Mouse (Mus musculus) ES-Bruce4 (cell line): ENCODE measurements at regions not wholly inside any gene's neighbourhood (a gene's known extent, or its start where the extent isn't known, plus 50 kb on each side); places are given as distances from the start of the nearest gene placed in this dataset.

ENCODE experiments used
- H3K27ac ChIP-seq: 2 replicates; pipeline ENCODE4 v1.5.1; 2012; ENCODE audit warnings: low read length, inconsistent platforms; ENCODE audit not compliant: insufficient read depth
- H3K27me3 ChIP-seq: 2 replicates; pipeline ENCODE4 v1.6.1; 2012; ENCODE audit warnings: mild to moderate bottlenecking, low read length, inconsistent platforms; ENCODE audit not compliant: control insufficient read depth, poor library complexity, insufficient read depth, severe bottlenecking
- H3K36me3 ChIP-seq: 2 replicates; pipeline ENCODE4 v1.6.1; 2012; ENCODE audit warnings: inconsistent platforms, mild to moderate bottlenecking, low read length, moderate library complexity; ENCODE audit not compliant: control insufficient read depth, poor library complexity, insufficient read depth, severe bottlenecking
- H3K4me1 ChIP-seq: one replicate; pipeline ENCODE4 v1.8.1; 2011; ENCODE audit warnings: low read length; ENCODE audit not compliant: control insufficient read depth, insufficient read depth
- H3K4me3 ChIP-seq: 2 replicates; pipeline ENCODE4 v1.5.1; 2011; ENCODE audit warnings: low read depth, mild to moderate bottlenecking, low read length
- H3K9ac ChIP-seq: 2 replicates; pipeline ENCODE4 v1.6.1; 2012; ENCODE audit warnings: low read depth, mild to moderate bottlenecking, inconsistent platforms; ENCODE audit not compliant: poor library complexity, severe bottlenecking
- H3K9me3 ChIP-seq: replicated peaks from 2 replicates; pipeline ENCODE4 v1.6.1; 2012; ENCODE audit warnings: mild to moderate bottlenecking, low read length, inconsistent platforms; ENCODE audit not compliant: control insufficient read depth, poor library complexity, insufficient read depth, severe bottlenecking
- CTCF ChIP-seq: IDR thresholded peaks from one replicate; pipeline ENCODE4 v1.8.1; 2011; ENCODE audit warnings: low read depth, low read length
- EP300 ChIP-seq: IDR thresholded peaks from 2 replicates; pipeline ENCODE4 v1.6.1; 2011; ENCODE audit warnings: low read depth, low read length; ENCODE audit not compliant: insufficient read depth
- POLR2A ChIP-seq: IDR thresholded peaks from one replicate; pipeline ENCODE4 v1.8.1; 2011; ENCODE audit warnings: low read length; ENCODE audit not compliant: insufficient read depth

DNA sequence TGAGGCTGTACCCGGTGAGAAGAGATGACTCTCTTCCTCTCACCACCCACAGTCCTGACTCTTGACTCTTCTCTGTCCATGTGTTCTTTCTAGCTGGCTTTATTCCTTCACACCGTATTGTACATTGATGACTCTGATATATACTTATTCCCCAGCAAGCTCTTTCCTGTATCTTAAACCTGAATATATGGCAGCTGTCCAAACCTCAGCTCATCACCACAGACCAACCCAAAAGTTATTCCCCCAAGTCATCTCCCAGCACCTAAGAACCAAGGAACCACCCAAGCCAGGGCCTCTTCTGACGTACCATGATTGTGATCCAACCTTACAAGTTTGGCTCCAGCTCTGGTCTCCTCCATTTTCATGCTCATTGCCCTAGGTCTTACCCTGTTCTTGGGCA is 99.1 kb upstream of the Prdm1 start:
- TF ChIP-seq EP300 (no peak), POLR2A (no peak), CTCF (no peak)
- Histone ChIP-seq H3K27me3 (no peaks in the 10 kb centered on the region), H3K9ac (no peak overlapping the region), H3K4me3 (no peak overlapping the region), H3K36me3 (no peaks in the 10 kb centered on the region), H3K4me1 (no peaks in the 10 kb centered on the region), H3K27ac (no peak overlapping the region), H3K9me3 (no peaks in the 10 kb centered on the region)

DNA sequence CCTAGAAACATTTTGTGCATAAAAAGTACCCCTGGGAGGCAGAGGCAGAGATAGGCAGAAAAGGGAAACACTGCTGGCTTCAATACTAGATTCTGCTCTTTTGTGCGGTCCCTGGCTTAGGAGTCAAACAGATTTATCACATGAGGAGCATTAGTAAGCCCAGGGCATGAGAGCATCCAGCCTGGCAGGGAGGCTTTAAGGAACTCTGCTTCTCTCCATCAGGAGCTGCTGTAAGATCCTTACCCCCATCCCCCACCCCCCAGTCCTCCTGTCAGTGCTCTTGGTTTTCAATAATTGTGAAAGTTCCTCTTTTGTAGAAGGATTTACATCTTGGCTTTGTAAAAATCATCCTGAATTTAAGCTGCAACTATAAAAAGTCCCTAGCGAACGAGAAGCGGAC is 97.2 kb upstream of the Prdm1 start:
- no peak overlapping the region for H3K4me3 ChIP-seq
- H3K9me3 ChIP-seq: no peaks in the 10 kb centered on the region
- no peaks in the 10 kb centered on the region for H3K36me3 ChIP-seq
- TF ChIP-seq CTCF (no peak), POLR2A (no peak), EP300 (no peak)
- H3K27ac ChIP-seq: no peak overlapping the region
- no peak overlapping the region for H3K9ac ChIP-seq
- no peaks in the 10 kb centered on the region for H3K4me1 ChIP-seq
- H3K27me3 ChIP-seq: no peaks in the 10 kb centered on the region

DNA sequence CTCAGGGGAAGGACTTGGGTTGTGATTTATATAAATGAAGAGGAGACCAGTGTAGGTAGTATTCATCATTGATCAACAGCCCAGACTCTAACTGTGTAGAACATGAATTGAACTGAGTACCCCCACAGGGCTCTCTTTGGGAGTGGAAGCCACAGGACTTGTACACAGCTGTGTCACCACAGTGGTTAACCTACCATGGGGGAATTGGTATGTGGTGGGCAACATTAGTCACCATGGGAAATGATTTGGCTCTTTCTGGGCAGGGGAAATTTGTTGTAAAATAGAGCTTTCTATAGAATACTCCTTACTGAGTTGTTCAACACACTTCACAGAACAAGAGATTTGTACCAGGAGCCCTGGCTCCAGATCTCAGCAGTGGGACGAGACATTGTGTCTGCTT is 87.3 kb upstream of the Prdm1 start:
- no peak overlapping the region for H3K9ac ChIP-seq
- no peak overlapping the region for H3K4me3 ChIP-seq
- no peaks in the 10 kb centered on the region for H3K9me3 ChIP-seq
- no peaks in the 10 kb centered on the region for H3K4me1 ChIP-seq
- H3K27me3 ChIP-seq: no peaks in the 10 kb centered on the region
- H3K36me3 ChIP-seq: no peaks in the 10 kb centered on the region
- TF ChIP-seq POLR2A (no peak), EP300 (no peak), CTCF (no peak)
- no peak overlapping the region for H3K27ac ChIP-seq

DNA sequence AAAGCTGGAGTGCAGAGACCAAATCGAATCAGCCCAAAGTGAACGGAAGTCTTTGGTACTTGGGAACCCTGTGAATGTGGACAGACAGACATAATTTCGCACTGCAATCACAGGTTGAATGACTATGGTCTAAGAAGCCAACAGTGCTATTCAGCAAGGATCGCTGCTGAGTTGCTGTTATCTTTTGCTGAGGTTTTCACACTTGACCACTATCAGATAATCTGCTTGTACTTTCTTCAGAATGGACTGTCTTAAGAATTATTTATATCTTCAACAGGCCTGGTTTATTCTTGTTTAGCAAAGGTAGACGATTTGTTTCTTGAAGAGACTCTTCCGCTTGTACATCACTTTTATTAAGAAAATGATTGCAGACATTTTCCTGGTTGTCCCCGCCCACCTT is 84.3 kb upstream of the Prdm1 start:
- TF ChIP-seq CTCF (no peak), EP300 (no peak), POLR2A (no peak)
- Histone ChIP-seq H3K4me1 (no peaks in the 10 kb centered on the region), H3K9me3 (no peaks in the 10 kb centered on the region), H3K4me3 (no peak overlapping the region), H3K27ac (no peak overlapping the region), H3K27me3 (no peaks in the 10 kb centered on the region), H3K9ac (no peak overlapping the region), H3K36me3 (no peaks in the 10 kb centered on the region)

DNA sequence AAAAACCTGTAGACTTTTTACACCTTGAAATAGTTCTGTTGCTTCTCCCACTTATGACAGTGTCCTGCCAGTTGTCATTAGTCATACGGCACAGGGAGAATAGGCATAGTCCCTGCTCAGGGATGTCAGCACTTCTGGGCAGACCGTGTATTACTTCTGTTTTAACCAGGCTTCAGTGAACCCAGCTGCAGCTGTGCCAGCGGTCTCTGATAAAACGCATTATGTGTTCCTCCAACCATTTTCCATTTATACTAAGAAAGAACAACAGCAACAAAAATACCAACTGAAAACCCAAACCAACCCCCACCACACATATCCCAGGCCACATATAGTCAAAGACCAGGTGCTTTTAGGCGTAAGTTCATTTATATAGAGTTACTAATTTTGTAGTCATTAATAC is 83.1 kb upstream of the Prdm1 start:
- no peaks in the 10 kb centered on the region for H3K36me3 ChIP-seq
- H3K4me1 ChIP-seq: no peaks in the 10 kb centered on the region
- no peak overlapping the region for H3K9ac ChIP-seq
- no peak overlapping the region for H3K4me3 ChIP-seq
- H3K27me3 ChIP-seq: no peaks in the 10 kb centered on the region
- H3K9me3 ChIP-seq: no peaks in the 10 kb centered on the region
- no peak for TF ChIP-seq CTCF
- no peak for TF ChIP-seq POLR2A
- TF ChIP-seq EP300: no peak
- no peak overlapping the region for H3K27ac ChIP-seq

DNA sequence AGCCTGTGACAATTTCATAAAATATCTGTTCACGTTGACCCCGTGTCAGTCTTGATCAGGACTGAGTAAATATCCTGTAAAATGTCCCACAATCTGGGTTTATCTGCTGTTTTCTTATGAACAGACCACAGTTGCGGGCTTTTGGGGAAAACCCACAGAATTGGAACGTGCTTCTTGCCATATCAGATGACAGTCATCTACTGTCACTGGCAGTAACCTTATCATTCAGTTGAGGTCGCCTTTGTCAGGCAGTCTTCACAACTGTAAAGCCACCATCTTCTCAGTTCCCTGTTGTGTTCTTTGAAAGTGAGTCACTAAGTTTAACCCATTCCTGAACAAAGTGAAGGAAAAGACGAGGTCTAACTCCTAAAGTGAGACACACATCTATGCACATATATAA is 80.9 kb upstream of the Prdm1 start:
- Histone ChIP-seq H3K4me1 (no peaks in the 10 kb centered on the region), H3K36me3 (no peaks in the 10 kb centered on the region), H3K27ac (no peak overlapping the region), H3K27me3 (no peaks in the 10 kb centered on the region), H3K9me3 (no peaks in the 10 kb centered on the region), H3K9ac (no peak overlapping the region), H3K4me3 (no peak overlapping the region)
- TF ChIP-seq POLR2A (no peak), EP300 (no peak), CTCF (no peak)
